Mouse (Mus musculus) fat pad, adult 2 months (tissue): ENCODE data around the gene Lefty2.

Source experiments
- DNase-seq: peaks from one replicate; pipeline ENCODE4 v3.0.0-alpha.2; 2011; ENCODE audit warnings: low read depth, low spot score; ENCODE audit errors: extremely low read depth

Lefty2 gene

GRCm38 (mm10) chr1:180892808-180893207, at the start of gene Lefty2:
Gene Lefty2 (plus strand): TSS chr1:180893108.
- no peak for DNase-seq

- DNase-seq: no peak
These were observed 44.8 kb upstream of the Lefty2 start for GRCm38 (mm10) chr1:180848114-180848510.

GRCm38 (mm10) chr1:180848511-180849241, 44.2 kb upstream of the Lefty2 start:
- DNase-seq: peak; percentile 76

GRCm38 (mm10) chr1:180849701-180850301, 43.1 kb upstream of the Lefty2 start:
- no peak for DNase-seq

- peak; percentile 71 for DNase-seq
These were observed 42.3 kb upstream of the Lefty2 start, which contains the start of gene Sde2 for GRCm38 (mm10) chr1:180850316-180851270. Gene Sde2 (plus strand): TSS chr1:180851127.

- no peak for DNase-seq
These were observed 34.1 kb upstream of the Lefty2 start for GRCm38 (mm10) chr1:180858763-180859162.

- no peak for DNase-seq
These were observed 32.9 kb upstream of the Lefty2 start for GRCm38 (mm10) chr1:180860030-180860429.

GRCm38 (mm10) chr1:180863606-180864005, 29.3 kb upstream of the Lefty2 start:
- DNase-seq: no peak

- no peak for DNase-seq
These were observed 26.9 kb upstream of the Lefty2 start for GRCm38 (mm10) chr1:180866001-180866400.

- no peak for DNase-seq
These were observed 22.7 kb upstream of the Lefty2 start for GRCm38 (mm10) chr1:180870122-180870650.

- DNase-seq: no peak
These were observed 18.9 kb upstream of the Lefty2 start for GRCm38 (mm10) chr1:180873861-180874484.

GRCm38 (mm10) chr1:180874615-180875014, 18.3 kb upstream of the Lefty2 start:
- DNase-seq: no peak

GRCm38 (mm10) chr1:180875126-180875525, 17.8 kb upstream of the Lefty2 start:
- DNase-seq: no peak

GRCm38 (mm10) chr1:180877466-180877865, 15.4 kb upstream of the Lefty2 start:
- DNase-seq: no peak

GRCm38 (mm10) chr1:180881768-180882167, 11.1 kb upstream of the Lefty2 start:
- no peak for DNase-seq

GRCm38 (mm10) chr1:180883731-180884130, 9.2 kb upstream of the Lefty2 start:
- DNase-seq: no peak

- no peak for DNase-seq
These were observed 8.4 kb upstream of the Lefty2 start for GRCm38 (mm10) chr1:180884484-180884883.

GRCm38 (mm10) chr1:180888556-180889042, 4.3 kb upstream of the Lefty2 start:
- DNase-seq: peak; percentile 21

- no peak for DNase-seq
These were observed 3.7 kb upstream of the Lefty2 start for GRCm38 (mm10) chr1:180889172-180889571.

- DNase-seq: no peak
These were observed 3.1 kb upstream of the Lefty2 start for GRCm38 (mm10) chr1:180889841-180890240.
